Mouse (Mus musculus) cerebellum, adult 9-10 months (tissue): ENCODE results near the gene Tbc1d1.
"Not testable (repeated sequence)": the region's sequence is repeated elsewhere in the genome, so short reads cannot be mapped to it uniquely, and the experiment has no call there.

Source experiments
- DNase-seq: peaks from one replicate; pipeline ENCODE4 v3.0.0; 2022

Gene Tbc1d1

GRCm38 (mm10) chr5:64360876-64361268 lies 204.8 kb downstream of the Tbc1d1 start:
- DNase-seq = not testable (repeated sequence)

GRCm38 (mm10) chr5:64363859-64364406 lies 207.8 kb downstream of the Tbc1d1 start:
- DNase-seq = no peak

- DNase-seq = no peak
These were observed 208.5 kb downstream of the Tbc1d1 start for GRCm38 (mm10) chr5:64364432-64365125.

- DNase-seq = no peak
These were observed 209.3 kb downstream of the Tbc1d1 start for GRCm38 (mm10) chr5:64365187-64366066.

- no peak for DNase-seq
These were observed 210.0 kb downstream of the Tbc1d1 start for GRCm38 (mm10) chr5:64366113-64366512.

GRCm38 (mm10) chr5:64367426-64367825 lies 211.3 kb downstream of the Tbc1d1 start:
- DNase-seq = peak; percentile 8

- DNase-seq = no peak
These were observed 215.3 kb downstream of the Tbc1d1 start for GRCm38 (mm10) chr5:64371331-64371831.

GRCm38 (mm10) chr5:64372292-64372961 lies 216.3 kb downstream of the Tbc1d1 start:
- no peak for DNase-seq

- no peak for DNase-seq
These were observed 217.6 kb downstream of the Tbc1d1 start for GRCm38 (mm10) chr5:64373695-64374094.

GRCm38 (mm10) chr5:64375851-64376250 lies 219.7 kb downstream of the Tbc1d1 start:
- no peak for DNase-seq

- DNase-seq = no peak
These were observed 220.4 kb downstream of the Tbc1d1 start for GRCm38 (mm10) chr5:64376466-64376865.

- no peak for DNase-seq
These were observed 221.6 kb downstream of the Tbc1d1 start for GRCm38 (mm10) chr5:64377705-64378104.

- DNase-seq = no peak
These were observed 222.6 kb downstream of the Tbc1d1 start for GRCm38 (mm10) chr5:64378591-64379275.

GRCm38 (mm10) chr5:64379829-64380228 lies 223.7 kb downstream of the Tbc1d1 start:
- no peak for DNase-seq

GRCm38 (mm10) chr5:64380698-64381375 lies 224.7 kb downstream of the Tbc1d1 start:
- no peak for DNase-seq

- DNase-seq = no peak
These were observed 225.4 kb downstream of the Tbc1d1 start for GRCm38 (mm10) chr5:64381538-64381937.

- peak; percentile 74 for DNase-seq
These were observed 226.4 kb downstream of the Tbc1d1 start for GRCm38 (mm10) chr5:64382451-64383057.

GRCm38 (mm10) chr5:64383215-64383614 lies 227.1 kb downstream of the Tbc1d1 start:
- no peak for DNase-seq

GRCm38 (mm10) chr5:64384546-64384945 lies 228.4 kb downstream of the Tbc1d1 start:
- no peak for DNase-seq

GRCm38 (mm10) chr5:64386996-64387395 lies 230.9 kb downstream of the Tbc1d1 start:
- no peak for DNase-seq

- DNase-seq = no peak
These were observed 233.3 kb downstream of the Tbc1d1 start for GRCm38 (mm10) chr5:64389202-64389929.
